Mouse (Mus musculus): ENCODE data around the gene Clcn6. TPM values are rescaled to one million over a fixed set of nuclear protein-coding genes. Genes with fewer than 3 reads are reported as not detected.

The Clcn6 gene
- polyA plus RNA-seq, 1 experiment: not detected

- 16% methylated on average over 19 of the region's 19 CpGs for WGBS
- peak overlapping the region; percentile 77 for H3K4me3 ChIP-seq (ENCODE audit: insufficient read depth, low read depth, low read length)
- peak overlapping the region; percentile 17 for H3K27ac ChIP-seq (ENCODE audit: insufficient read depth, low read depth, low read length)
- TF ChIP-seq CTCF (IDR thresholded peaks at IDR 0.05; ENCODE audit: insufficient read depth, low read depth, low read length) (no peak), POLR2A (IDR thresholded peaks at IDR 0.05; ENCODE audit: insufficient read depth, low read depth, low read length) (no peak)
- peaks cover 24% of the 10 kb centered on the region for H3K4me1 ChIP-seq (ENCODE audit: control insufficient read depth, insufficient read depth, low read length)
These were observed 820 bp upstream of the Clcn6 start for GRCm38 (mm10) chr4:148039254-148040028.

- H3K4me3 ChIP-seq (ENCODE audit: insufficient read depth, low read depth, low read length): peak overlapping the region; percentile 77
- peak overlapping the region; percentile 65 for H3K27ac ChIP-seq (ENCODE audit: insufficient read depth, low read depth, low read length)
- 6% methylated on average over 26 of the region's 26 CpGs for WGBS
- peaks cover 24% of the 10 kb centered on the region for H3K4me1 ChIP-seq (ENCODE audit: control insufficient read depth, insufficient read depth, low read length)
- TF ChIP-seq CTCF (IDR thresholded peaks at IDR 0.05; ENCODE audit: insufficient read depth, low read depth, low read length) (no peak), POLR2A (IDR thresholded peaks at IDR 0.05; ENCODE audit: insufficient read depth, low read depth, low read length) (no peak)
These were observed 482 bp downstream of the Clcn6 start for GRCm38 (mm10) chr4:148038079-148038599.

GRCm38 (mm10) chr4:148035440-148035839 lies 3.2 kb downstream of the Clcn6 start:
- no peak for TF ChIP-seq POLR2A (IDR thresholded peaks at IDR 0.05; ENCODE audit: insufficient read depth, low read depth, low read length)
- TF ChIP-seq CTCF (IDR thresholded peaks at IDR 0.05; ENCODE audit: insufficient read depth, low read depth, low read length): no peak
- Histone ChIP-seq H3K27ac (ENCODE audit: insufficient read depth, low read depth, low read length) (no peak overlapping the region), H3K4me3 (ENCODE audit: insufficient read depth, low read depth, low read length) (no peak overlapping the region), H3K4me1 (ENCODE audit: control insufficient read depth, insufficient read depth, low read length) (peaks cover 11% of the 10 kb centered on the region)
- 96% methylated on average over 3 of the region's 3 CpGs for WGBS

- 76% methylated on average over 7 of the region's 7 CpGs for WGBS
- peaks cover 4% of the 10 kb centered on the region for H3K4me1 ChIP-seq (ENCODE audit: control insufficient read depth, insufficient read depth, low read length)
- H3K4me3 ChIP-seq (ENCODE audit: insufficient read depth, low read depth, low read length): no peak overlapping the region
- no peak overlapping the region for H3K27ac ChIP-seq (ENCODE audit: insufficient read depth, low read depth, low read length)
- TF ChIP-seq CTCF (IDR thresholded peaks at IDR 0.05; ENCODE audit: insufficient read depth, low read depth, low read length): no peak
- no peak for TF ChIP-seq POLR2A (IDR thresholded peaks at IDR 0.05; ENCODE audit: insufficient read depth, low read depth, low read length)
These were observed 4.7 kb downstream of the Clcn6 start for GRCm38 (mm10) chr4:148033858-148034410.

GRCm38 (mm10) chr4:148030506-148030905 lies 8.1 kb downstream of the Clcn6 start:
- WGBS: 74% methylated on average over 5 of the region's 5 CpGs
- H3K27ac ChIP-seq (ENCODE audit: insufficient read depth, low read depth, low read length): no peak overlapping the region
- H3K4me3 ChIP-seq (ENCODE audit: insufficient read depth, low read depth, low read length): no peak overlapping the region
- TF ChIP-seq CTCF (IDR thresholded peaks at IDR 0.05; ENCODE audit: insufficient read depth, low read depth, low read length) (no peak), POLR2A (IDR thresholded peaks at IDR 0.05; ENCODE audit: insufficient read depth, low read depth, low read length) (no peak)
- no peaks in the 10 kb centered on the region for H3K4me1 ChIP-seq (ENCODE audit: control insufficient read depth, insufficient read depth, low read length)

GRCm38 (mm10) chr4:148029297-148029696 lies 9.3 kb downstream of the Clcn6 start:
- whole genome bisulfite sequencing: 94% methylated on average over 7 of the region's 7 CpGs
- TF ChIP-seq CTCF (IDR thresholded peaks at IDR 0.05; ENCODE audit: insufficient read depth, low read depth, low read length): no peak
- no peak for TF ChIP-seq POLR2A (IDR thresholded peaks at IDR 0.05; ENCODE audit: insufficient read depth, low read depth, low read length)
- Histone ChIP-seq H3K27ac (ENCODE audit: insufficient read depth, low read depth, low read length) (no peak overlapping the region), H3K4me3 (ENCODE audit: insufficient read depth, low read depth, low read length) (no peak overlapping the region), H3K4me1 (ENCODE audit: control insufficient read depth, insufficient read depth, low read length) (no peaks in the 10 kb centered on the region)

GRCm38 (mm10) chr4:148024003-148024402 lies 14.6 kb downstream of the Clcn6 start:
- no peak for TF ChIP-seq CTCF (IDR thresholded peaks at IDR 0.05; ENCODE audit: insufficient read depth, low read depth, low read length)
- TF ChIP-seq POLR2A (IDR thresholded peaks at IDR 0.05; ENCODE audit: insufficient read depth, low read depth, low read length): no peak
- Histone ChIP-seq H3K4me3 (ENCODE audit: insufficient read depth, low read depth, low read length) (no peak overlapping the region), H3K27ac (ENCODE audit: insufficient read depth, low read depth, low read length) (no peak overlapping the region), H3K4me1 (ENCODE audit: control insufficient read depth, insufficient read depth, low read length) (0 out of 2 replicates have a peak, but pooled peaks cover 3% of the 10 kb centered on the region)
- 92% methylated on average over 3 of the region's 3 CpGs for WGBS

- Histone ChIP-seq H3K4me3 (ENCODE audit: insufficient read depth, low read depth, low read length) (no peak overlapping the region), H3K27ac (ENCODE audit: insufficient read depth, low read depth, low read length) (no peak overlapping the region), H3K4me1 (ENCODE audit: control insufficient read depth, insufficient read depth, low read length) (peaks cover 5% of the 10 kb centered on the region; the same call in 1 of the 2 replicates)
- TF ChIP-seq POLR2A (IDR thresholded peaks at IDR 0.05; ENCODE audit: insufficient read depth, low read depth, low read length): no peak
- no peak for TF ChIP-seq CTCF (IDR thresholded peaks at IDR 0.05; ENCODE audit: insufficient read depth, low read depth, low read length)
- WGBS: 16% methylated on average over 2 of the region's 2 CpGs
These were observed 20.2 kb downstream of the Clcn6 start for GRCm38 (mm10) chr4:148018410-148018809.

GRCm38 (mm10) chr4:148016981-148017380 lies 21.6 kb downstream of the Clcn6 start:
- H3K27ac ChIP-seq (ENCODE audit: insufficient read depth, low read depth, low read length): no peak overlapping the region
- 74% methylated on average over 3 of the region's 3 CpGs for WGBS
- no peak overlapping the region for H3K4me3 ChIP-seq (ENCODE audit: insufficient read depth, low read depth, low read length)
- TF ChIP-seq CTCF (IDR thresholded peaks at IDR 0.05; ENCODE audit: insufficient read depth, low read depth, low read length) (no peak), POLR2A (IDR thresholded peaks at IDR 0.05; ENCODE audit: insufficient read depth, low read depth, low read length) (no peak)
- H3K4me1 ChIP-seq (ENCODE audit: control insufficient read depth, insufficient read depth, low read length): peaks cover 5% of the 10 kb centered on the region; the same call in 1 of the 2 replicates
